Mouse (Mus musculus) hindlimb bud, embryonic 11.5 days (tissue): ENCODE measurements around the gene Mybl2.

Experiments used
- DNase-seq: peaks from one replicate; pipeline ENCODE4 v3.0.0-alpha.2; 2012; ENCODE audit warnings: low read depth, low spot score; ENCODE audit errors: extremely low spot score

Gene Mybl2

DNA sequence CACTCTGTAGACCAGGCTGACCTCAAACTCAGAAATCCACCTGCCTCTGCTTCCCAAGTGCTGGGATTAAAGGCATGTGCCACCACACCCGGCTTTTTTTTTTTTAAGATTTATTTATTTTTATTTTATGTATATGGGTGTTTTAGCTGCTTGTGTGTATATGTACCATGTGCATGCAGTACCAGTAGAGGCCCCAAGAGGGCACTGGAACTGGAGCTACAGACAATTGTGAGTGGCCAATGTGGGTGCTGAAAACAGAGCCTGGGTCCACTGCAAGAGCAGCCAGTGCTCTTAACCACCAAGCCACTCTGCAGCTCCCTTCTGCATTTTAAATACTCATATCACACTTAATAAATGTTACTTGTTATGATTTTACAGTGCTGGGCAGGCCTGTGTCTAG, 56.2 kb downstream of the Mybl2 start:
- no peak for DNase-seq

DNA sequence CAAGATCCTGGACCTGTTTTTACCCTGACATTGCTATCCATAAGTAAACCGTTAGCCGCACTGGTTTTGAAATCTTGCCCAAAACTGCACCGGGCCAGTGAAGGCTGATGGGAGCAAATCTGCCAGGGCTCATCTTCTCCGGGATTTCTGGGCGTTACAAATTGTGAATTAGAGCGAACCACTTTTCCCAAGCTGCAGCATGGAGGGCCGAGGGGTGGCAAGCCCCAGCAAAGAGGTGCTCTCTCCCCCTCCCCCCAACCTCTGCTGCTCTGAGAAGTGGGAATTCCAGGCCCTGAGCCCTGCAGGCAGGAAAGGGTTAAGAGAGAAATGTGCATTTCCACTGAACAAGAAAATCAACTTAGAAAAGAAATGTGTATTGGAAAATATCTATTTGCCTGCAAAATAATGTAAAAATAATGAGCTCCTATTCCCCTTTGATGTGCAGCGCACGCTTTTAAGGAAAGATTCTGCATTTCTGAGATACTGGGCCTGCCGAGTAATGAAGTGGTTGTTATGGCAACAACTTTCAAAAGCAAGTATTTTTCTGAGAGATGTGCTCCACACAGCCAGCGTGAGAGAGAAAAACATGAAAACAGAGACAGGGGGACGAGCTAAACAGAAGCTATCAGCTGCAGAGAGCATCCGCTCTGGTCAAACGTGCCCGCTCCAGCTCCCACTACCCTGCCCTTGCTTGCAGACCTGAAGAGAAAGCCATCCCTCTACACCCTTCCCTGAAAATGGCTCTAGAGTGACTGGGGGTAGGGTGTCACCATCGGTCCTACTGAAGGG, 57.1 kb downstream of the Mybl2 start:
- DNase-seq = no peak

DNA sequence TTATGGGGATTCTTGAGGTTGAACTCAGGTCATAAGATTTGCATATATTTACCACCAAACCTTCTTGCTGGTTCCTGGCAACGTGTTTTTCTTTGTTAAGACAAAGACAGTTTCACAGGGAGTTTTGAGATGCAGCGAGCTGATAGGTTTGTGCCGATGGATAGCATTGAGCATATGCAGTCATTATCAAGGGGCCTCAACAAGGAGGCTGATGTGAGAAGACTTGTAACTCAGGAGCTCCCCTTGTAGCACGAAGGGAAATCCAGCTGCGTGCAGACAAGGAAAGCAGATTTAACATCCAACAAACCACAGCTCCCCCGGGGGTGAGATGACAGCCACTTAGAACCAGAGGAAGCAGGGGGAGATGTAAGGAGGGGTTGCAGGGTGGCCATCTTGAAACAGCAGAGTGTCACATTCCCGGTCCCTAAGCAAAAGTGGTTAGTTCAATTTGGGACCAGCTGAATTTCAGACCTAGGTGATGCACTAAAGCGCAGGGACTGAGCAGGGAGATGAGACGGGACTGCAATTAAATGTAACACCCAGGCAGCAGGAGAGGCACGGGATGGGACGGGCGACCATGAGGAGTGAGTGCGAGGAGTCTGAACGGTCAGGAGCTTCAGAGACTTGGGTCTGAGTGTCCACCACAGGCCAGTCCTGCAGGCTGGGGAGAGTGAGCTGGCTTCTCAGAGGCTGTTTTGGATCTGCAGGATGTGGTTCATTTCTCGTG, 66.3 kb downstream of the Mybl2 start:
- DNase-seq = no peak

DNA sequence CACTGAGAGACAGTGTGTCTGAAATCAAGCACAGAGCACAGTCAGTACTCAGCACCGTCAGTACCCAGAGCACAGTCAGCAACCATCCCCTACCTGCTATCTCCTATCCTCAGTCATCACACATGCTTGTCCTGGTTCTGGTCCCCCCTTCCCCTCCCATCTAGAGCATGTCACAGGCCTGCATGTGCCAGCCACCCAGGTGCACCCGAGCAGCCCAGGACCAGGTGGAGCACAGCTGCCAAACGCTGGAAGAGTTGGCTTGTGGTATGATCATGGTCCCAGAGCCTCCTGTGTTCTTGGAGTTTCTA, 66.8 kb downstream of the Mybl2 start:
- DNase-seq = no peak

DNA sequence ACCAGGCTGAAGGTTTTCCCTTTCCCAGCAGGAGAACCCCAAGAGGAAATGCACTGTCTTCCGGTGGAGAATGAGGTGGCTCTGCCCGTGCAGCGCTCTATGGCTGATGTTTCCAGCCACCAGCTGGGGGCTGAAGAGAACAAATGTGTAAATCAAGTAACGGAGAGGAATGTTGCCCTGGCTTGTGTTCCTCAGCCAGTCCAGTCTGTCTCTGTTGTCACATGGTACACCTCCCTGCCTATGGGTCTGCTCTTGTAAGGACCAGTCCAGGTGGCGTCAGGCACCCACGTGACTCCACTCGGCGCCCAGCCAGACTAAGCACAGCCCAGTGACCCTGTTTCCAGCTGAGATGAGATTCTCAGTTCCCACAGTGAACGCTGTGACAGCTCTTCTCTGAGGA, 67.8 kb downstream of the Mybl2 start:
- peak; percentile 12 for DNase-seq

DNA sequence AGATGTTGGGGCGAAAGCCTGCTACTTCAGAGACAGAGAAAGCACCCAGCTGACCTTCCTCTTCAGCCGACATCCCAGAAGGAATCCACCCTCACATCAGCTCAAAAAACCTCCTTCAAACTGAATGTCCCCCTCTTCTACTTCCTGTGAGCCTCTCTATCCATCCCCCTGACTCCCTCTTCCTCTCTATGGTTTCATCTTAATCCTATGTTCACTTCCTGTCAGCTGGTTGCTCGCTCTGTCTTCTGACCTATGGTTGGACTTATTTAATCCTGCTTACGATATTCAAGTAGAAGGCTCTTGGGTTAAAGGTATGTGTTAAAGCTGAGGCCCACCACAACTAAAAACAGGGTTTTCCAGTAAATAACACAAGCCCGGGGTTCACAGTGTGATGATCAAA, 69.0 kb downstream of the Mybl2 start:
- no peak for DNase-seq

DNA sequence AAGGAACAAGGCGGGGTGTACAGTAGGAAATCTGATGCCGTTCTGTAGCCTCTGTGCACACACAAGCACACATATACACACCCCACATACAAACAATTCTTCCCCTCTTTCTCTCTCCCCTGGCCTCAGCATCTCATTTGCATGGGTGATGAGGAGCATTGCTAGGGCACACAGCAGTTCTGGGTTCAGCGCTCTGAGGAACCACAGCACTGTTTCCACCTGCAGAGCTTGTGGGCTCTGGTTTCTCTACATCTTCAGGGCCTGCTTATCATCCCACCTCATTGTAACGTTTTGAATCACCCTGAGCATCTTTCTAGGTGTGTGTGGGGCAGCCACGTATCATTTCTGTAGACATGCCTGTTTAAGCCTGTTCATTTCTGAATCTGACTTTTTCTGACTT, 76.3 kb downstream of the Mybl2 start:
- DNase-seq = no peak

DNA sequence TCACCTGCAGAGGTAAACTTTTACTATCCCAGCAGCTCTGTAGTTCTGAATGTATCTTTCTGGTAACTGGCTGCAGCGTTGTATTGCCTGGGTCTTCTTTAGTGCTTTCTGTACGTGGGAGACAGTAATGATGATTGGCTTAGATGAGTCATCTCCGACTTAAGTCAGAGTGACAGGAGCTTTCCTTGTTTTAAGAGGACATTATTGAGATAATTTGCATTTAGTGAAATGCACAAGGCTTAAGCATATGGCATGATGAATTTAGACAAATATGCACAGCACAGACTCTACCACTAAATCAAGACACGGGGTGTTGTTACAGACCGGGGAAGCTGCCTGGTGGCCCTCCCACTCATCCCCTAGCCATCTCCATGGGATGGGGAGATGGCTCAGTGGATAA, 77.8 kb downstream of the Mybl2 start:
- no peak for DNase-seq
